Mouse (Mus musculus) cerebellum, adult 2 months (tissue): ENCODE data around the gene Mtss1l.

Experiments used
- CTCF ChIP-seq: fragments of 200-500 bp; IDR thresholded peaks from 2 replicates; pipeline ENCODE4 v1.5.1; 2011; ENCODE audit warnings: low read depth, mild to moderate bottlenecking, control low read depth, low read length, moderate library complexity, borderline replicate concordance; ENCODE audit not compliant: insufficient read depth
- POLR2A ChIP-seq: fragments of 200-500 bp; IDR thresholded peaks from 2 replicates; pipeline ENCODE4 v1.6.1; 2011; ENCODE audit warnings: low read length, control low read depth, borderline replicate concordance; ENCODE audit not compliant: insufficient read depth

- no peak for TF ChIP-seq CTCF
- TF ChIP-seq POLR2A, result no peak
These were observed 64.1 kb downstream of the Mtss1l start for GRCm38 (mm10) chr8:110785366-110785765.
